8 mouse cellular contexts compared by ENCODE assay signal in the genomic region with DNA sequence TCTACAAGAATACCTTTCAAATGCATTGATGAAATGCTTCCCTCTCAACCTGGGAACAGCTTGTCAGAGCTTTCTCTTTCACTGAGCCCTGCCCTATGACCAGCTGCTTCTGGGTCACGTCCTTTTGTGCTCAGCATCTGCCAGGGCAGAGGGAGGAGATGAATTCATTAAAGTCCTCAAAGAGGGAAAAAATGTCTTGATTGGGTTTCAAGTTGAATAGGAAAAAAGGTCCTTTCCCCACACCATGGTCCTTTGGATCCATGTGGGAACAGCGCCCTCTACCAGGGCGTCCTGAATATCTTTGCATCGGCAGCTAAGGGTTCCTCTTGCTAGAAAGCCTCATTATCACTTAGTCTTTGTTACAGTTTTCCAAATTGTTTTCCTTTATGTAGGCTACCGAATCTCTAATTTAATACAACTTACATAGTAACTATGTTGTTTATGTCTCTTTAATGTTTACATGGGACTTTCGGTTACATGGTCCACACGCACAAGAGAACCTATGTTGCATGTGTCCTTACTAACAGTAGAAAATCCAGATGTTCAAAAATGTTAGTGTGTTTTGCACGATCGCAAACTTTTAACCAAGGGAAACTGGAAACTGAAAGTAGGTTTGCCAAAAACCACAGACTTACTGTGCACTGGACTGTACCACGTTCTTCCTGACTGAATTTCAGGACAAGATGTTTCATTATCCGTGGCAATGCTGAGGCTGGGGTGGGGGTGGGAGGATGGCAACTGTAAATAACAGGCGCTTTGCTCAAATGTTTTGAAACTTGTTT.
DNase-seq lines count a peak whose midpoint lies in the region; ATAC-seq and TF ChIP-seq lines count a peak whose summit lies in the region.

No protein-coding gene starts in this region.

- TF ChIP-seq CTCF in stomach, postnatal 0 days (IDR thresholded peaks at IDR 0.05; ENCODE audit: low read depth) = peak; percentile 77

- no peak overlapping the region for H3K9ac ChIP-seq in forebrain, embryonic 15.5 days (replicated peaks)
- H3K9ac ChIP-seq in forebrain, embryonic 13.5 days = no peak overlapping the region
- no peak overlapping the region for H3K9ac ChIP-seq in kidney, embryonic 16.5 days (replicated peaks; ENCODE audit: low read length)
- no peak overlapping the region for H3K9ac ChIP-seq in stomach, postnatal 0 days (ENCODE audit: low read length)

- H3K27me3 ChIP-seq in forebrain, embryonic 10.5 days (ENCODE audit: poor library complexity, severe bottlenecking) = no peaks in the 10 kb centered on the region
- H3K27me3 ChIP-seq in forebrain, embryonic 15.5 days = no peaks in the 10 kb centered on the region
- H3K27me3 ChIP-seq in forebrain, embryonic 13.5 days = no peaks in the 10 kb centered on the region
- no peaks in the 10 kb centered on the region for H3K27me3 ChIP-seq in kidney, embryonic 16.5 days (ENCODE audit: insufficient read depth, low read length)
- H3K27me3 ChIP-seq in stomach, postnatal 0 days (ENCODE audit: control insufficient read depth, insufficient read depth, low read length) = no peaks in the 10 kb centered on the region

- H3K27ac ChIP-seq in forebrain, embryonic 10.5 days = peak overlapping the region; percentile 81; the same call in 1 of the 2 replicates
- no peak overlapping the region for H3K27ac ChIP-seq in forebrain, embryonic 15.5 days (replicated peaks)
- H3K27ac ChIP-seq in forebrain, embryonic 13.5 days = no peak overlapping the region
- no peak overlapping the region for H3K27ac ChIP-seq in kidney, embryonic 16.5 days (ENCODE audit: low read length)
- no peak overlapping the region for H3K27ac ChIP-seq in stomach, postnatal 0 days (replicated peaks)

- H3K36me3 ChIP-seq in forebrain, embryonic 10.5 days (replicated peaks) = no peaks in the 10 kb centered on the region
- H3K36me3 ChIP-seq in forebrain, embryonic 15.5 days = no peaks in the 10 kb centered on the region
- no peaks in the 10 kb centered on the region for H3K36me3 ChIP-seq in forebrain, embryonic 13.5 days (ENCODE audit: poor library complexity, severe bottlenecking)
- no peaks in the 10 kb centered on the region for H3K36me3 ChIP-seq in kidney, embryonic 16.5 days (ENCODE audit: insufficient read depth, low read length)
- no peaks in the 10 kb centered on the region for H3K36me3 ChIP-seq in stomach, postnatal 0 days (ENCODE audit: control insufficient read depth, insufficient read depth, low read length)

- ATAC-seq in forebrain, embryonic 15.5 days (replicated peaks) = no peak
- ATAC-seq in forebrain, embryonic 13.5 days = peak; percentile 57; the same call in 1 of the 2 replicates
- ATAC-seq in kidney, embryonic 16.5 days (ENCODE audit: low FRiP score, low TSS enrichment) = peak; percentile 80; the same call in 1 of the 2 replicates
- no peak for ATAC-seq in stomach, postnatal 0 days (ENCODE audit: low FRiP score, low TSS enrichment)

- H3K4me1 ChIP-seq in forebrain, embryonic 10.5 days = peaks cover 42% of the 10 kb centered on the region
- no peaks in the 10 kb centered on the region for H3K4me1 ChIP-seq in forebrain, embryonic 15.5 days
- no peaks in the 10 kb centered on the region for H3K4me1 ChIP-seq in forebrain, embryonic 13.5 days
- H3K4me1 ChIP-seq in kidney, embryonic 16.5 days (ENCODE audit: insufficient read depth, low read length) = peaks cover 10% of the 10 kb centered on the region
- no peaks in the 10 kb centered on the region for H3K4me1 ChIP-seq in stomach, postnatal 0 days (replicated peaks; ENCODE audit: control insufficient read depth, insufficient read depth)

- H3K4me3 ChIP-seq in forebrain, embryonic 10.5 days = no peak overlapping the region
- H3K4me3 ChIP-seq in forebrain, embryonic 15.5 days = no peak overlapping the region
- H3K4me3 ChIP-seq in forebrain, embryonic 13.5 days = no peak overlapping the region
- H3K4me3 ChIP-seq in kidney, embryonic 16.5 days (ENCODE audit: low read length) = no peak overlapping the region; the same call in 1 of the 2 replicates
- H3K4me3 ChIP-seq in stomach, postnatal 0 days (ENCODE audit: low read depth, low read length) = no peak overlapping the region

- no peaks in the 10 kb centered on the region for H3K9me3 ChIP-seq in forebrain, embryonic 10.5 days
- no peaks in the 10 kb centered on the region for H3K9me3 ChIP-seq in forebrain, embryonic 15.5 days
- no peaks in the 10 kb centered on the region for H3K9me3 ChIP-seq in forebrain, embryonic 13.5 days (replicated peaks)
- H3K9me3 ChIP-seq in kidney, embryonic 16.5 days (ENCODE audit: low read length) = no peaks in the 10 kb centered on the region
- no peaks in the 10 kb centered on the region for H3K9me3 ChIP-seq in stomach, postnatal 0 days (ENCODE audit: control insufficient read depth, low read length)

- WGBS in forebrain, embryonic 10.5 days = 47% methylated on average over 12 of the region's 12 CpGs
- WGBS in forebrain, embryonic 15.5 days = 43% methylated on average over 12 of the region's 12 CpGs
- 44% methylated on average over 12 of the region's 12 CpGs for WGBS in forebrain, embryonic 13.5 days
- WGBS in kidney, embryonic 16.5 days = 41% methylated on average over 12 of the region's 12 CpGs
- 50% methylated on average over 12 of the region's 12 CpGs for WGBS in stomach, postnatal 0 days

- H3K4me2 ChIP-seq in forebrain, embryonic 15.5 days (replicated peaks) = no peak overlapping the region
- no peak overlapping the region for H3K4me2 ChIP-seq in forebrain, embryonic 13.5 days
- peak overlapping the region; percentile 38; the same call in 1 of the 2 replicates for H3K4me2 ChIP-seq in kidney, embryonic 16.5 days (replicated peaks; ENCODE audit: low read depth, low read length)
- no peak overlapping the region for H3K4me2 ChIP-seq in stomach, postnatal 0 days (replicated peaks; ENCODE audit: low read depth)

- TF ChIP-seq EP300 in stomach, postnatal 0 days (optimal IDR thresholded peaks at IDR 0.05) = no peak

- peak; percentile 75 for DNase-seq in forebrain, embryonic 10.5 days (ENCODE audit: extremely low spot score, low spot score)
- peak; percentile 56 for DNase-seq in 3T3-L1 (ENCODE audit: low read depth, low spot score)
- DNase-seq in adrenal gland, postnatal 25 days = peak; percentile 47
- peak; percentile 33 for DNase-seq in lung, postnatal 10 days
- peak; percentile 28 for DNase-seq in stomach, postnatal 0 days (ENCODE audit: low spot score)

Comparison
In these comparisons a context has a peak if more than half of its experiments do, and no peak if none do; other contexts are left out.
1. ATAC-seq: peak in forebrain, embryonic 13.5 days (single experiment) and kidney, embryonic 16.5 days (single experiment); none in forebrain, embryonic 15.5 days (single experiment) and stomach, postnatal 0 days (single experiment).
2. Peak in every context shown above with its lines, with median percentiles within 50 percentile points of each other: DNase-seq.